Mouse (Mus musculus) lung, embryonic 15.5 days (tissue): ENCODE measurements around the gene Aifm2. TPM values are rescaled to one million over a fixed set of nuclear protein-coding genes. Genes with fewer than 3 reads are reported as not detected.

Experiments used
- ATAC-seq: fragments of 200-750 bp; cut with Nextera tagmentation; 2 replicates; pipeline ENCODE4 v1.8.0; 2017; ENCODE audit warnings: moderate number of reproducible peaks, borderline replicate concordance; ENCODE audit not compliant: low FRiP score, low TSS enrichment; ENCODE audit errors: extremely low read depth
- H3K27ac ChIP-seq: fragments of 300-500 bp; sonication (generic); 2 replicates; pipeline ENCODE4 v1.5.1; 2015; ENCODE audit warnings: moderate library complexity, mild to moderate bottlenecking, inconsistent platforms
- H3K27me3 ChIP-seq: fragments of 300-500 bp; sonication (generic); 2 replicates; pipeline ENCODE4 v1.6.1; 2015; ENCODE audit warnings: inconsistent platforms
- H3K36me3 ChIP-seq: fragments of 300-500 bp; sonication (generic); 2 replicates; pipeline ENCODE4 v1.6.1; 2015; ENCODE audit warnings: inconsistent platforms
- H3K4me1 ChIP-seq: fragments of 300-500 bp; sonication (generic); 2 replicates; pipeline ENCODE4 v1.6.1; 2015; ENCODE audit warnings: inconsistent platforms
- H3K4me2 ChIP-seq: fragments of 300-500 bp; sonication (generic); 2 replicates; pipeline ENCODE4 v1.6.1; 2015; ENCODE audit warnings: inconsistent platforms, mild to moderate bottlenecking, moderate library complexity
- H3K4me3 ChIP-seq: fragments of 300-500 bp; sonication (generic); 2 replicates; pipeline ENCODE4 v1.5.1; 2015; ENCODE audit warnings: mild to moderate bottlenecking, inconsistent platforms
- H3K9ac ChIP-seq: fragments of 300-500 bp; sonication (generic); 2 replicates; pipeline ENCODE4 v1.6.1; 2015; ENCODE audit warnings: inconsistent platforms
- H3K9me3 ChIP-seq: fragments of 300-500 bp; sonication (generic); 2 replicates; pipeline ENCODE4 v1.6.1; 2016; ENCODE audit warnings: inconsistent platforms
- WGBS: fragments of 180-500 bp; shearing (Covaris S2); methylation state at CpG from one replicate; pipeline ENCODE4 v1.1.7; 2015; 5-methylcytosine and 5-hydroxymethylcytosine counted together
- polyA plus RNA-seq: library from polyadenylated mRNA; unstranded; fragments of >200 nt; fragmentation: Nextera tagmentation; extraction: Ambion mirVana; gene quantifications from 2 replicates; pipeline ENCODE4 v1.2.1, GENCODE M21; 2015

Gene Aifm2
- 14.0 and 14.3 TPM in 2 replicates for polyA plus RNA-seq

- Histone ChIP-seq H3K36me3 (no peaks in the 10 kb centered on the region), H3K9me3 (no peaks in the 10 kb centered on the region), H3K27ac (no peak within 1 kb of the TSS), H3K4me2 (peak within 1 kb of the TSS; percentile 92), H3K4me3 (peak within 1 kb of the TSS; percentile 57), H3K27me3 (no peaks in the 10 kb centered on the region), H3K4me1 (peaks cover 14% of the 10 kb centered on the region), H3K9ac (peak within 1 kb of the TSS; percentile 34)
- ATAC-seq: peak; percentile 93
- WGBS: 11% methylated on average over 35 of the region's 36 CpGs
These were observed at the start of gene Aifm2 for GRCm38 (mm10) chr10:61714771-61715461. Gene Aifm2, plus strand, starts transcription at chr10:61715263.

GRCm38 (mm10) chr10:61665651-61666050, 49.4 kb upstream of the Aifm2 start:
- Histone ChIP-seq H3K9ac (no peak overlapping the region), H3K4me1 (no peaks in the 10 kb centered on the region), H3K36me3 (peaks cover 80% of the 10 kb centered on the region), H3K4me3 (no peak overlapping the region), H3K4me2 (no peak overlapping the region), H3K27ac (no peak overlapping the region), H3K27me3 (no peaks in the 10 kb centered on the region), H3K9me3 (no peaks in the 10 kb centered on the region)
- 83% methylated on average over 3 of the region's 3 CpGs for WGBS
- ATAC-seq: no peak

GRCm38 (mm10) chr10:61669289-61669688, 45.8 kb upstream of the Aifm2 start:
- Histone ChIP-seq H3K27ac (no peak overlapping the region), H3K36me3 (peaks cover 83% of the 10 kb centered on the region), H3K4me2 (no peak overlapping the region), H3K9me3 (no peaks in the 10 kb centered on the region), H3K9ac (no peak overlapping the region), H3K4me1 (no peaks in the 10 kb centered on the region), H3K27me3 (no peaks in the 10 kb centered on the region), H3K4me3 (no peak overlapping the region)
- no peak for ATAC-seq
- 66% methylated on average over 7 of the region's 7 CpGs for WGBS

GRCm38 (mm10) chr10:61669896-61670295, 45.2 kb upstream of the Aifm2 start:
- no peak overlapping the region for H3K9ac ChIP-seq
- H3K27ac ChIP-seq: no peak overlapping the region
- ATAC-seq: no peak
- no peaks in the 10 kb centered on the region for H3K4me1 ChIP-seq
- H3K4me3 ChIP-seq: no peak overlapping the region
- H3K27me3 ChIP-seq: no peaks in the 10 kb centered on the region
- H3K4me2 ChIP-seq: no peak overlapping the region
- H3K36me3 ChIP-seq: peaks cover 83% of the 10 kb centered on the region
- H3K9me3 ChIP-seq: no peaks in the 10 kb centered on the region

- Histone ChIP-seq H3K27me3 (no peaks in the 10 kb centered on the region), H3K4me2 (no peak overlapping the region), H3K9me3 (no peaks in the 10 kb centered on the region), H3K27ac (no peak overlapping the region), H3K9ac (no peak overlapping the region), H3K4me1 (no peaks in the 10 kb centered on the region), H3K4me3 (no peak overlapping the region), H3K36me3 (peaks cover 79% of the 10 kb centered on the region)
- WGBS: 93% methylated on average over 3 of the region's 3 CpGs
- no peak for ATAC-seq
These were observed 44.3 kb upstream of the Aifm2 start for GRCm38 (mm10) chr10:61670758-61671157.

- no peak for ATAC-seq
- 81% methylated on average over 3 of the region's 3 CpGs for WGBS
These were observed 39.1 kb upstream of the Aifm2 start for GRCm38 (mm10) chr10:61675935-61676334.

GRCm38 (mm10) chr10:61679545-61679944, 35.5 kb upstream of the Aifm2 start:
- Histone ChIP-seq H3K4me3 (peak overlapping the region; percentile 86), H3K27me3 (no peaks in the 10 kb centered on the region), H3K4me1 (peaks cover 12% of the 10 kb centered on the region), H3K27ac (peak overlapping the region; percentile 89), H3K4me2 (peak overlapping the region; percentile 78), H3K9ac (peak overlapping the region; percentile 84), H3K9me3 (no peaks in the 10 kb centered on the region), H3K36me3 (peaks cover 15% of the 10 kb centered on the region; the same call in 1 of the 2 replicates)
- peak; percentile 5; the same call in 1 of the 2 replicates for ATAC-seq
- WGBS: 28% methylated on average over 9 of the region's 9 CpGs

More at GRCm38 (mm10) chr10:61675935-61676334, 39.1 kb upstream of the Aifm2 start:
- H3K27me3 ChIP-seq: no peaks in the 10 kb centered on the region
- H3K36me3 ChIP-seq: peaks cover 37% of the 10 kb centered on the region
- H3K9me3 ChIP-seq: no peaks in the 10 kb centered on the region
- no peak overlapping the region for H3K4me2 ChIP-seq
- no peak overlapping the region for H3K9ac ChIP-seq
- H3K4me3 ChIP-seq: no peak overlapping the region
- H3K27ac ChIP-seq: no peak overlapping the region
- peaks cover 5% of the 10 kb centered on the region; the same call in 1 of the 2 replicates for H3K4me1 ChIP-seq

- Histone ChIP-seq H3K4me2 (peak within 1 kb of the TSS; percentile 78), H3K27me3 (no peaks in the 10 kb centered on the region), H3K4me3 (peak within 1 kb of the TSS; percentile 86), H3K36me3 (peaks cover 17% of the 10 kb centered on the region), H3K27ac (peak within 1 kb of the TSS; percentile 89), H3K9ac (peak within 1 kb of the TSS; percentile 84), H3K4me1 (peaks cover 12% of the 10 kb centered on the region), H3K9me3 (no peaks in the 10 kb centered on the region)
- under 1% methylated on average over 83 of the region's 84 CpGs for WGBS
- ATAC-seq: peak; percentile 100
These were observed 34.8 kb upstream of the Aifm2 start, which contains the start of gene Sar1a for GRCm38 (mm10) chr10:61680015-61680913. Gene Sar1a, plus strand, starts transcription at chr10:61680299.

GRCm38 (mm10) chr10:61689405-61689804, 25.7 kb upstream of the Aifm2 start:
- no peak for ATAC-seq
- Histone ChIP-seq H3K27me3 (no peaks in the 10 kb centered on the region), H3K4me1 (no peaks in the 10 kb centered on the region), H3K9ac (no peak overlapping the region), H3K9me3 (no peaks in the 10 kb centered on the region), H3K4me3 (no peak overlapping the region), H3K36me3 (peaks cover 85% of the 10 kb centered on the region), H3K27ac (no peak overlapping the region), H3K4me2 (no peak overlapping the region)
- WGBS: 85% methylated on average over 8 of the region's 8 CpGs

GRCm38 (mm10) chr10:61693563-61693962, 21.5 kb upstream of the Aifm2 start:
- ATAC-seq: no peak
- Histone ChIP-seq H3K36me3 (peaks cover 44% of the 10 kb centered on the region), H3K27ac (no peak overlapping the region), H3K9me3 (no peaks in the 10 kb centered on the region), H3K4me2 (no peak overlapping the region), H3K4me1 (peaks cover 15% of the 10 kb centered on the region), H3K27me3 (no peaks in the 10 kb centered on the region), H3K9ac (no peak overlapping the region), H3K4me3 (no peak overlapping the region)
- WGBS: 76% methylated on average over 4 of the region's 4 CpGs

GRCm38 (mm10) chr10:61694870-61695670, 20.0 kb upstream of the Aifm2 start, which contains the start of gene Tysnd1:
Gene Tysnd1, plus strand, starts transcription at chr10:61695514.
- H3K9me3 ChIP-seq: no peaks in the 10 kb centered on the region
- H3K9ac ChIP-seq: peak within 1 kb of the TSS; percentile 56
- H3K27ac ChIP-seq: no peak within 1 kb of the TSS
- WGBS: under 1% methylated on average over 42 of the region's 42 CpGs
- H3K4me2 ChIP-seq: peak within 1 kb of the TSS; percentile 99
- H3K36me3 ChIP-seq: peaks cover 29% of the 10 kb centered on the region
- no peaks in the 10 kb centered on the region for H3K27me3 ChIP-seq
- peak within 1 kb of the TSS; percentile 85 for H3K4me3 ChIP-seq
- ATAC-seq: peak; percentile 95
- H3K4me1 ChIP-seq: peaks cover 15% of the 10 kb centered on the region
